Mouse (Mus musculus) myocyte (in vitro differentiated cells): ENCODE results near the gene Ltk. TPM values are rescaled to one million over a fixed set of nuclear protein-coding genes. Genes with fewer than 3 reads are reported as not detected.

ENCODE experiments used
- H3K27me3 ChIP-seq: one replicate; pipeline ENCODE4 v1.6.1; 2011; ENCODE audit not compliant: control insufficient read depth, insufficient read depth, insufficient read length
- H3K36me3 ChIP-seq: one replicate; pipeline ENCODE4 v1.6.1; 2011; ENCODE audit not compliant: control insufficient read depth, insufficient read depth
- H3K4me2 ChIP-seq: one replicate; pipeline ENCODE4 v1.6.1; 2011; ENCODE audit warnings: low read depth, control low read depth
- H3K4me3 ChIP-seq: one replicate; pipeline ENCODE4 v1.5.1; 2011; ENCODE audit warnings: mild to moderate bottlenecking, control low read depth, moderate library complexity
- H3K79me2 ChIP-seq: one replicate; pipeline ENCODE4 v1.6.1; 2011; ENCODE audit not compliant: control insufficient read depth, insufficient read depth
- H3ac ChIP-seq: one replicate; pipeline ENCODE4 v1.6.1; 2011; ENCODE audit not compliant: control insufficient read depth, insufficient read length
- CEBPB ChIP-seq: IDR thresholded peaks from 2 replicates; pipeline ENCODE4 v1.6.1; 2011; ENCODE audit warnings: mild to moderate bottlenecking, moderate library complexity; ENCODE audit not compliant: poor library complexity, insufficient read depth, severe bottlenecking
- E2F4 ChIP-seq: IDR thresholded peaks from one replicate; pipeline ENCODE4 v1.6.1; 2011; ENCODE audit warnings: mild to moderate bottlenecking, control low read depth, moderate library complexity; ENCODE audit not compliant: insufficient read depth
- MAX ChIP-seq: IDR thresholded peaks from one replicate; pipeline ENCODE4 v1.6.1; 2011; ENCODE audit warnings: low read depth, mild to moderate bottlenecking, control low read depth
- MYOD1 ChIP-seq, 3 experiments: IDR thresholded peaks; one replicate each; pipeline ENCODE4 v1.6.1; 2011; ENCODE audit warnings: control low read depth in 2 of 3, low read depth in 2 of 3, mild to moderate bottlenecking in 2 of 3, moderate library complexity in 1 of 3; ENCODE audit not compliant: insufficient read length in 2 of 3, control insufficient read depth in 1 of 3
- MYOG ChIP-seq, 3 experiments: IDR thresholded peaks; one replicate each; pipeline ENCODE4 v1.6.1; 2011; ENCODE audit warnings: control low read depth in 2 of 3, low read depth in 2 of 3, mild to moderate bottlenecking in 2 of 3; ENCODE audit not compliant: insufficient read length in 2 of 3, control insufficient read depth in 1 of 3, insufficient read depth in 1 of 3
- POLR2A ChIP-seq: IDR thresholded peaks from one replicate; pipeline ENCODE4 v1.6.1; 2011; ENCODE audit warnings: low read depth, mild to moderate bottlenecking, control low read depth, moderate library complexity; ENCODE audit not compliant: insufficient read length
- POLR2AphosphoS2 ChIP-seq: IDR thresholded peaks from one replicate; pipeline ENCODE4 v1.6.1; 2011; ENCODE audit warnings: low read depth, control low read depth; ENCODE audit not compliant: insufficient read length
- REST ChIP-seq: IDR thresholded peaks from one replicate; pipeline ENCODE4 v1.6.1; 2011; ENCODE audit warnings: mild to moderate bottlenecking, control low read depth, moderate library complexity; ENCODE audit not compliant: insufficient read depth, insufficient read length
- SRF ChIP-seq: IDR thresholded peaks from one replicate; pipeline ENCODE4 v1.6.1; 2011; ENCODE audit warnings: low read depth; ENCODE audit not compliant: control insufficient read depth, insufficient read length
- TCF12 ChIP-seq: IDR thresholded peaks from one replicate; pipeline ENCODE4 v1.6.1; 2011; ENCODE audit warnings: mild to moderate bottlenecking, control low read depth; ENCODE audit not compliant: poor library complexity, insufficient read depth, severe bottlenecking
- TCF3 ChIP-seq: IDR thresholded peaks from one replicate; pipeline ENCODE4 v1.6.1; 2011; ENCODE audit warnings: low read depth, control low read depth; ENCODE audit not compliant: insufficient read length
- USF1 ChIP-seq: IDR thresholded peaks from one replicate; pipeline ENCODE4 v1.6.1; 2011; ENCODE audit warnings: low read depth, mild to moderate bottlenecking, control low read depth, moderate library complexity
- polyA plus RNA-seq: library from polyadenylated mRNA; unstranded; fragments of >200 nt; fragmentation: generic; extraction: Trizol; gene quantifications from one replicate; pipeline ENCODE4 v1.2.1, GENCODE M21; 2012; ENCODE audit warnings: missing spikeins

Gene Ltk
- polyA plus RNA-seq, 1 experiment: not detected

DNA sequence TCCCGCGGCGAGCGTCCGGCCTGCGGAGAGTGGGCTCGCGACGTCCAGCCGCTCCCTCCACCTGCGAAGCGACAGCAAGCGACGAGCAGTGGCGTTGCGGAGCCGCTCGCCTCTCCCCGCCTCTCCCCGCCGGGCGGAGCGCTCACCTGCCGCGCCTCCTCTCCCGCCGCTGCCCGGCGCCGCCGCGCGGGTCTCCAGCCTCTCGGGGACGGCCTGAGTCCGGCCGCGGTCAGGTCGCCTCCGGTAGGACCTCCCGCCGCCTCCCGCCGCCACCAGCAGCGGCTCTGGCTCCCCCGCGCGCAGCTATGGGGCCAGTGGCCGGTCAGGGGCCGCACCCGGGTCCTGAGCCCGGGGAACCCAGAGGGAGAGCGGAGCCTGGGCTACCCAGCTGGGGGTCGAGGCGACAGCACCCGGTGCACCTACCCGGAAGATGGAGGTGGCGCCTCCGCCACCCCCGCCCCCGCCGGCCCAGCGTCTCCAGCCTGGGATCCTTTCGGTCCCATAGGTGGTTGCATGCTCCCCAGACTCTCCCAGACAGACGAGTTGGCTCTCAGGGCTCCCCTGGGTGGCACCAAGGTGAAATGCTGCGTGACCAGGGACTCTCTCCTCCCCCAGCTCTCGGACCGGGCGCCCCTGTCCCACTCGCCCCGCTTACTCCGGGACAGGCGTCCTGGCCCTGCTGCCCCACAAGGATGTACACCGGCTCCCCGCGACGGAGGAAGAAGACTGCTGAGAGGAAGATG, 2.0 kb downstream of the Ltk start:
- Histone ChIP-seq H3K4me2 (peak overlapping the region; percentile 24), H3K79me2 (no peaks in the 10 kb centered on the region), H3ac (no peak overlapping the region), H3K4me3 (no peak overlapping the region), H3K27me3 (peaks cover 43% of the 10 kb centered on the region), H3K36me3 (no peaks in the 10 kb centered on the region)
- no peak for TF ChIP-seq CEBPB
- no peak for TF ChIP-seq MYOG (IDR thresholded peaks at IDR 0.05; ENCODE audit: control insufficient read depth in 1 of 3, insufficient read depth in 1 of 3, insufficient read length in 2 of 3, low read depth in 2 of 3)

DNA sequence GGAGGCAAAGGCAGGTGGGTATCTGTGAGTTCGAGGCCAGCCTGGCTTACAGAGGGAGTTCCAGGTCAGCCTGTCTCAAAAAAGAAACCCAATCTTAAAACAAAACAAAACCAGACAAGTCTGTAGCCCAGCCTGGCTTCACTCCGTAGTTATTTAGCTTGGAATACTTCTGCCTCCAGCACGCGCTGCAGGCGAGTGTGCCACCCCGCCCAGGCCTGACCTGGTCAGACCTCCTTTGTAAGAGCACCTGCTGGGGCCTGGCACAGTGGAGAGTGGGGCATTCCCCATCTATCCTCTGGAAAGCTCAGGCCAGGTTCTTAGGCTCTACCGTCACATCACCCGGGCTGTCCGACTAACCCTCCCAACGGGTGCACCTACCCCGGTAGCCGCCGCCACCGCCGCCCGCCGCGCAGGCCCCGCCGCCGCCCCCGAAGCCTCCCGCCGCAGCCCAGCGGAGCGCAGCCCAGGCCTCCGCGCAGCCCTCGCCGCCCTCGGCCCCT, 2.6 kb downstream of the Ltk start:
- Histone ChIP-seq H3K4me2 (no peak overlapping the region), H3K27me3 (peaks cover 50% of the 10 kb centered on the region), H3ac (no peak overlapping the region), H3K36me3 (no peaks in the 10 kb centered on the region), H3K4me3 (no peak overlapping the region), H3K79me2 (no peaks in the 10 kb centered on the region)
- TF ChIP-seq POLR2AphosphoS2 (no peak), SRF (no peak), MAX (no peak)

DNA sequence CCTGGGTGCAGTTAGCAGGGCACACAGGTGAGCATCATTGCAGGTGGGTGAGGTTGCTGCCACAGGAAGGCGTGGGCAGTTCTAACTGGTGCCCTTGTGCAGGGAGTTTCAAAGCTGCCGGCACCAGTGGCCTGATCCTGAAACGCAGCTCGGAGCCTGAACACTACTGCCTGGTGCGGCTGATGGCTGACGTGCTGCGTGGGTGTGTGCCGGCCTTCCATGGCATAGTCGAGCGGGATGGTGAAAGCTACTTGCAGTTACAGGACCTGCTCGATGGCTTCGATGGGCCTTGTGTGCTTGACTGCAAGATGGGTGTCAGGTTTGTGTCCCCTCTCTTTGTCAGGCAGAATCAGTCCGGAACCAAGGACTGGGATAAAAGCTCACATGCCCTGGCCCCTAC, 11.0 kb downstream of the Ltk start:
- TF ChIP-seq E2F4 (no peak), MYOG (IDR thresholded peaks at IDR 0.05; ENCODE audit: control insufficient read depth in 1 of 3, insufficient read depth in 1 of 3, insufficient read length in 2 of 3, low read depth in 2 of 3) (no peak), POLR2A (no peak), REST (no peak), MAX (no peak), MYOD1 (IDR thresholded peaks at IDR 0.05; ENCODE audit: control insufficient read depth in 1 of 3, insufficient read length in 2 of 3, low read depth in 2 of 3) (no peak), SRF (no peak), TCF12 (no peak), USF1 (no peak), TCF3 (no peak), CEBPB (no peak), POLR2AphosphoS2 (no peak)
- H3K36me3 ChIP-seq: no peaks in the 10 kb centered on the region
- no peak overlapping the region for H3ac ChIP-seq
- H3K27me3 ChIP-seq: peaks cover 45% of the 10 kb centered on the region
- H3K4me3 ChIP-seq: no peak overlapping the region
- H3K4me2 ChIP-seq: no peak overlapping the region
- no peaks in the 10 kb centered on the region for H3K79me2 ChIP-seq

DNA sequence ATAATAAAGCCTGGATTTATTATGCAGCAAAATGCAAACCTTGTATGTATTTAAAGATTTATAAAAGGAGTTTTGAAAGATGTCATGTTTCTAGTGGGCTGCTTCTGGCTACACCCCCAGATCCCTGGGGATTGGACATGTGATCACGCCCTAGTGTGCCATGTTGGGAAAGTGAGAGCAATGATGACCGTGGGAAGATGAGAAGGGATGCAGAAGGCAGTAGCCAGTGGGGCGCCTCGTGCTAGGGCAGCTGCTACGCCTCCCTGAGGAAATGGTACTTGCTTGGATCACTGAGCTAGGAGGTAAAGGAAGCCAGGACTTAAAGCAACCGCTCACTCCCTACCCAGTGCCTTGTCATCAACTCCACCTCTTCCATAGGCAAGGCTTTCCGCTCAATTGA, 12.7 kb downstream of the Ltk start:
- no peak overlapping the region for H3K4me2 ChIP-seq
- no peak overlapping the region for H3K4me3 ChIP-seq
- H3ac ChIP-seq: no peak overlapping the region
- no peaks in the 10 kb centered on the region for H3K36me3 ChIP-seq
- TF ChIP-seq MAX: no peak
- no peak for TF ChIP-seq TCF12
- peaks cover 34% of the 10 kb centered on the region for H3K27me3 ChIP-seq
- H3K79me2 ChIP-seq: no peaks in the 10 kb centered on the region

DNA sequence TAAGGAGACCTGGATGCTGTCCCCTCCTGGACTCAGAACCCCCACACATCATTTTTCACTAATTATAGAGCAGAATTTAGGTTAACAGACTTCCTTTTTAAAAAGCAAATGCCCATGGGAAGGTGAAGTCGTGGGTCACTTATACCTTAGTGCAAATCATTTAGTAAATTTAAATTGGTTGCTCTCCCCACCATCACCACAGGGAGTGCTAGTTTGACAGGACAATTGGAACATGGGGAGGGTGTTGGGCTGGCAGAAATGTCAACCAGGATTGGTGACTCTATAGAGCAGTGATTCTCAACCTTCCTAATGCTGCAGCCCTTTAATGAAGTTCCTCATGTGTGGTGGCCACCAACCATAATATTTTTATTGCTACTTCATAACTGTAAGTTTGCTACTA, 14.9 kb downstream of the Ltk start:
- Histone ChIP-seq H3K27me3 (peaks cover 19% of the 10 kb centered on the region), H3K4me2 (no peak overlapping the region), H3K4me3 (no peak overlapping the region), H3ac (no peak overlapping the region), H3K36me3 (no peaks in the 10 kb centered on the region), H3K79me2 (no peaks in the 10 kb centered on the region)
- TF ChIP-seq TCF3 (no peak), MYOG (IDR thresholded peaks at IDR 0.05; ENCODE audit: control insufficient read depth in 1 of 3, insufficient read depth in 1 of 3, insufficient read length in 2 of 3, low read depth in 2 of 3) (no peak), SRF (no peak), E2F4 (no peak), TCF12 (no peak), REST (no peak), USF1 (no peak), MYOD1 (IDR thresholded peaks at IDR 0.05; ENCODE audit: control insufficient read depth in 1 of 3, insufficient read length in 2 of 3, low read depth in 2 of 3) (no peak), POLR2A (no peak), POLR2AphosphoS2 (no peak)
